Mouse (Mus musculus) thymus, adult 2 months (tissue): Measurements from ENCODE around the gene Nr4a1.

Experiments used
- CTCF ChIP-seq: fragments of 200-500 bp; IDR thresholded peaks from 2 replicates; pipeline ENCODE4 v1.5.1; 2012; ENCODE audit warnings: mild to moderate bottlenecking, control low read depth, low read length, moderate library complexity, borderline replicate concordance; ENCODE audit not compliant: control insufficient read depth, poor library complexity, insufficient read depth; ENCODE audit errors: extremely low read depth
- POLR2A ChIP-seq: fragments of 200-500 bp; IDR thresholded peaks from 2 replicates; pipeline ENCODE4 v1.6.1; 2012; ENCODE audit warnings: mild to moderate bottlenecking, low read length, control low read depth, moderate library complexity; ENCODE audit not compliant: control insufficient read depth, poor library complexity, insufficient read depth; ENCODE audit errors: extremely low read depth

- TF ChIP-seq POLR2A (no peak), CTCF (no peak)
These were observed 66.6 kb downstream of the Nr4a1 start for GRCm38 (mm10) chr15:101320618-101321041.
